Mouse (Mus musculus) midbrain, embryonic 13.5 days (tissue): ENCODE measurements at regions not wholly inside any gene's neighbourhood (a gene's known extent, or its start where the extent isn't known, plus 50 kb on each side); places are given as distances from the start of the nearest gene placed in this dataset.

Source experiments
- ATAC-seq: fragments of 200-750 bp; cut with Nextera tagmentation; 2 replicates; pipeline ENCODE4 v1.8.0; 2017; ENCODE audit warnings: mild to moderate bottlenecking, moderate TSS enrichment, moderate library complexity
- H3K27ac ChIP-seq: fragments of 300-500 bp; sonication (generic); 2 replicates; pipeline ENCODE4 v1.5.1; 2015; ENCODE audit warnings: inconsistent platforms, mild to moderate bottlenecking, moderate library complexity
- H3K27me3 ChIP-seq: fragments of 300-500 bp; sonication (generic); 2 replicates; pipeline ENCODE4 v1.6.1; 2015; ENCODE audit warnings: mild to moderate bottlenecking, inconsistent platforms
- H3K36me3 ChIP-seq: fragments of 300-500 bp; sonication (generic); 2 replicates; pipeline ENCODE4 v1.6.1; 2015; ENCODE audit warnings: mild to moderate bottlenecking, inconsistent platforms
- H3K4me1 ChIP-seq: fragments of 300-500 bp; sonication (generic); replicated peaks from 2 replicates; pipeline ENCODE4 v1.6.1; 2015; ENCODE audit warnings: inconsistent platforms
- H3K4me2 ChIP-seq: fragments of 300-500 bp; sonication (generic); replicated peaks from 2 replicates; pipeline ENCODE4 v1.6.1; 2015; ENCODE audit warnings: moderate library complexity, mild to moderate bottlenecking, inconsistent platforms
- H3K4me3 ChIP-seq: fragments of 300-500 bp; sonication (generic); replicated peaks from 2 replicates; pipeline ENCODE4 v1.5.1; 2015; ENCODE audit warnings: mild to moderate bottlenecking, inconsistent platforms
- H3K9ac ChIP-seq: fragments of 300-500 bp; sonication (generic); replicated peaks from 2 replicates; pipeline ENCODE4 v1.6.1; 2015; ENCODE audit warnings: mild to moderate bottlenecking, inconsistent platforms
- H3K9me3 ChIP-seq: fragments of 300-500 bp; sonication (generic); 2 replicates; pipeline ENCODE4 v1.6.1; 2016; ENCODE audit warnings: mild to moderate bottlenecking, inconsistent platforms
- WGBS: fragments of 180-500 bp; shearing (Covaris S2); methylation state at CpG from one replicate; pipeline ENCODE4 v1.1.7; 2015; 5-methylcytosine and 5-hydroxymethylcytosine counted together

DNA sequence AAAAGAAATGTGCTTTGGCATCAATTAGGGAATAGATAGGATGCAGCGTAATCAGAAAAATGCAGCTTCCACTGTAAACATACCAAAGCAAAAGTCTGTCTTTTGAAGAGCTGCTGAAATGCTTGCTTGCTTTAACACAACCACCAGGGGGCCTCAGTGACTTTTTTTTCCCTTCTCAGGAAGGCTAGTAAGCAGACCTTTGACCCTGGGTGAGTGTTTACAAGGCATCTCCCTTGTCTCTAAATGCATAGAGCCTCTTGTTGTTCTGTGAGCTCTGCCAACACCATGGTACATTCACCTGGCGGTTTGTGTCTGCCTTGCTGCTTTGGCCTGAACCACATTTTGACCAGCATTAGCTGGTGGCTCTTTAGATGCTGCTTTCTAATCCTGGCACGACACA is 191.9 kb upstream of the C9orf72 start:
- Histone ChIP-seq H3K27ac (no peak overlapping the region), H3K9ac (no peak overlapping the region), H3K27me3 (no peaks in the 10 kb centered on the region), H3K4me2 (no peak overlapping the region), H3K9me3 (no peaks in the 10 kb centered on the region), H3K4me3 (no peak overlapping the region), H3K36me3 (no peaks in the 10 kb centered on the region), H3K4me1 (no peaks in the 10 kb centered on the region)
- no peak; the same call in 1 of the 2 replicates for ATAC-seq
- 58% methylated on average over 3 of the region's 3 CpGs for WGBS

DNA sequence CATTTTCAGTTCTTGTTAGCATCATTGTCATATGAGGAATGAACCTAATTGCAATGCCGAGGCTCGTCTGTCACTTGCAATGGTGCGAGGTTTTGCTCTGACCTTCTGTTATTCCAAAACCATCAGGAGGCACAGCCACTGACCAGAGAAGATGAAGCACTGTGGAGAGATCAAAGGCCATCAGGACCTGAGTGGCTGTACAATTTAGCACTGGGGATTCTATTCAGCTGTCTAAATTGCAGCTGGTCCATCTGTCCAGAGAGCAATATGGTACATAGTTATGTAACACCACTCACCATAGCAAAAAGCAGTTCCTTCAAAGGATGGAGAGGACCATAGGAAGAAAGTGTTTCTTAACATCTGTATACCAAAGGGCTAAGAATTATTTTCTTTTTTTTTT is 187.5 kb upstream of the C9orf72 start:
- Histone ChIP-seq H3K4me1 (no peaks in the 10 kb centered on the region), H3K36me3 (no peaks in the 10 kb centered on the region), H3K27ac (no peak overlapping the region), H3K4me3 (no peak overlapping the region), H3K9ac (no peak overlapping the region), H3K4me2 (no peak overlapping the region), H3K27me3 (no peaks in the 10 kb centered on the region), H3K9me3 (no peaks in the 10 kb centered on the region)
- 29% methylated on average over 3 of the region's 3 CpGs for WGBS
- no peak for ATAC-seq

DNA sequence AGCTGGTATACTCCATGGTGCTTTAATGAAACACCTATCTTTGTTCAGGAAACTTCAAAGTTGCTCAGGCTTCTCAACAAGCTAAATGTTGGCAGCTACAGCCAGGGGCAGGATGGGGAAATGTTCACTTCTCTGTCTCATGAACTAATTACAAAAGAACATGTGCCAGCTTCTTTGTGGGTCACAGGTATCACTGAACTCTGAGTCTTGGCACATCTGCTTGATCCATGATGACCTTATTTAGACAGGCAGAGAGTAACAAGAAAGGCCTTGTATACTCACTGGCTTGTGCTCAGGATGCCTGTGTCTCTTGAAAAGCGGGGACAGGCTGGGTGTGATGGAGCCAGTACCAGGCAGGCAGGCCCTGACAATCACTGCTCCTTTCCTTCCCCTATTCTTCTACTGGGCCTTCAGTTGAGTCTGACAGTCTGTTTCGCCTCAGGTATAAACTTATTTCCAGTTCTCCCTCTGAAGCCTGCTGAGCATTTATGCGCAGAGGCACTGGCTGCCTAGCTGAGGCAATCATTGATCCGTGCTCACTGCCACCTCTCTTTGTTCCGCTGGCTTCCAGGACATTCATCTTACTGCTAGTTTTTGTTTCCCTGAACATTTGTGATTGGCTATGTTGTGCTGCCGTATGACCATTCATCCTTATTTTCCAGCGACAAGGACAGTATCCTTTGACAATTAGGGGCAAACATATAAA is 179.5 kb upstream of the C9orf72 start:
- 51% methylated on average over 7 of the region's 7 CpGs for WGBS
- 0 out of 2 replicates have a peak, but pooled peaks have one; percentile 44 for ATAC-seq
- peak overlapping the region; percentile 56; the same call in 1 of the 2 replicates for H3K27ac ChIP-seq

DNA sequence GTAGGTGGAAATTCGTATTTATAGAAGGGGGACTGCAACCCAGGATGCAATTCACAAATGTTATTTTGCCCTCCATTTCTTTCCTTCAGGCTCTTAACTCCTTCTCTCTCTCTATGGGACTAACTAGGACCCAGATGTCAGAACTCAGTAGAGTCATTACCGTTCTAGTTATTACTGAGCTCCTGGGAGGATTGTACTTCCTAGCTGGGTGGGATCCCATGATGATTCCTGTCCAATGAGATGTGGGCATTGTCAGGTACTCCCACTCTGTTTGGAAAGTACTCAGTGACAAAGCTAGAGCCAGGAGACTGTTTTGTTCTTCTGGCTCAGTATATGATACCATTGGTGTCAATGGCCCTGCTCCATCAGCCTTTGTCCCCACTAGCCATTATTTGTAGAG is 178.1 kb upstream of the C9orf72 start:
- no peak overlapping the region for H3K27ac ChIP-seq
- H3K4me3 ChIP-seq: no peak overlapping the region
- no peak overlapping the region for H3K4me2 ChIP-seq
- no peak for ATAC-seq
- H3K9me3 ChIP-seq: no peaks in the 10 kb centered on the region
- H3K27me3 ChIP-seq: no peaks in the 10 kb centered on the region
- H3K4me1 ChIP-seq: peaks cover 15% of the 10 kb centered on the region
- H3K36me3 ChIP-seq: no peaks in the 10 kb centered on the region
- H3K9ac ChIP-seq: no peak overlapping the region
- 82% methylated on average over 2 of the region's 2 CpGs for WGBS

More for the DNA sequence above, 179.5 kb upstream of the C9orf72 start:
- peaks cover 15% of the 10 kb centered on the region for H3K4me1 ChIP-seq
- H3K4me3 ChIP-seq: no peak overlapping the region
- H3K9me3 ChIP-seq: no peaks in the 10 kb centered on the region
- no peaks in the 10 kb centered on the region for H3K36me3 ChIP-seq
- H3K4me2 ChIP-seq: no peak overlapping the region
- no peak overlapping the region for H3K9ac ChIP-seq
- no peaks in the 10 kb centered on the region for H3K27me3 ChIP-seq

DNA sequence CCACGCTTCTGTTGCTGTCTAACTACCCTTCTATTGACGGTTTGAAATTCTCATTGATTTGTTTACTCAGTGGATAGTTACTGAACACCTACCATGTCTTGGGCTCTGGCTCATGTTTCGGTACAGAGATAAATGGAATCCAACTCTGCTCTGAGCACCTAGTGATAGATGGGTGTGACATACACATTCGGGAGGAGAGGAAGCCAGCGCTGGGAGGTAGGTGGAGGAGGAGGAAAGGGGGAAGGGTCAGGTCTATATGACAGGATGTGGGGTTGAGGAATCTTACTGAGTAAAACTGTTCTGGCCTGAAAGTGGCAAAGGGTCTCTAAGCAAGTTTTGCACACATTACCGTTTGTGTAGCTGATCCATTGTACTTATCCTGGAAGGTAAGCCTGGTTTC is 177.6 kb upstream of the C9orf72 start:
- no peak for ATAC-seq
- H3K27me3 ChIP-seq: no peaks in the 10 kb centered on the region
- no peak overlapping the region for H3K4me2 ChIP-seq
- no peaks in the 10 kb centered on the region for H3K36me3 ChIP-seq
- 90% methylated on average over 6 of the region's 6 CpGs for WGBS
- no peak overlapping the region for H3K4me3 ChIP-seq
- H3K9ac ChIP-seq: no peak overlapping the region
- peaks cover 15% of the 10 kb centered on the region for H3K4me1 ChIP-seq
- H3K27ac ChIP-seq: no peak overlapping the region
- H3K9me3 ChIP-seq: no peaks in the 10 kb centered on the region

DNA sequence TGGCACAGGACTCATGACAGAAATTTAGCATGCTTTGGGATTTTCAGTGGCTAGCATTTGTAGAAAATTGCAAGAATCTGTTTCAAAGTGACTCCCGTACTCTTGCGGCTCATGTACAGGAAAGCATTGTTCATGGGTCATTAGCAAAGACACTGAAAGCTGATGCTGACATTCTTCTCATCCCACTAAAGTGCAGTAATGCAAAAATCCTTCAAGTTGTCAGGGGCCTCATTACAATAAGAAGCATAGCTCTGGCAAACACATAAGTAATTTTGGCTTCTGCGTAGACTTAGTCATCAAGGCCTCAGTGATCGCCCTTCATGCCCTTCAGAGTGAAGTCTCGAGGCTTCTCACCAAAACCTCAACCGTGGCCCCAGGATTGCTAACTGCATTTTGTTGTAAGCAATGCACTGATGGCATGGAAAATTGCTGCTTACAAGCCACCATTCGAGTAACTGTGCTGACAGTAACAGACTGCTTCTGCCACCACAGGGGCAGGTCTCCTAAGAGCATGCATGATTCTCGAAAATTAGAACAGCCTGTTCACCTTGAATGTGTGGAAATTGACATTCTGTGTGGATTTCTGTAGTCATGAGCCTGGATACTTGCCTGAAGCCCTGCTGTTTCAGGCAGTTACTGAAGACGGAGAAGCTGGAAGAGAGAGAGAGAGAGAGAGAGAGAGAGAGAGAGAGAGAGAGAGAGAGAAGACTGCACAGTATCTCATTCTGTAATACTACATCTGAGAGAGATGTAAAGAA is 176.6 kb upstream of the C9orf72 start:
- WGBS: 76% methylated on average over 9 of the region's 9 CpGs
- H3K36me3 ChIP-seq: no peaks in the 10 kb centered on the region
- no peaks in the 10 kb centered on the region for H3K9me3 ChIP-seq
- H3K27me3 ChIP-seq: no peaks in the 10 kb centered on the region
- peaks cover 15% of the 10 kb centered on the region for H3K4me1 ChIP-seq
- H3K4me2 ChIP-seq: no peak overlapping the region
- ATAC-seq: no peak
- H3K27ac ChIP-seq: 0 out of 2 replicates have a peak overlapping the region, but pooled peaks have one; percentile 4
- no peak overlapping the region for H3K9ac ChIP-seq
- H3K4me3 ChIP-seq: no peak overlapping the region

DNA sequence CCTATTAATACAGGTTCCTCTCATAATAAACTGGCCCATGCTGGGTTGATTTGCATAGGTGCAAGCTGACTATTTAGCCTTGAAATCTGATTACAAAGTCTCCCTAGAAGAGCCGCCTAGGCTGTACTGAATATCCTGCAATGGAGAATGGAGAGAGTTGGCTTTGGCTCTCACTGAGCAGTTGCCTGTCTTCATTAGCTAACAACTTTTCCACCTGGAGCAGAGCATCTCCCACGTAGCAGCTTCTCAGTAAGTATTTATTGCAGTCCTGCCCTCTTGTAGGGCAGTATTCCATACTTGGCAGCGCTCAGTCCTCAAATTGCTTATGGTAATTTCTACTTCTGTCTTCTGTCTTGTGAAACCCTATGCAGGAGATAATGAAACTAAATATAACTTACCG is 175.8 kb upstream of the C9orf72 start:
- no peak overlapping the region for H3K4me3 ChIP-seq
- H3K4me1 ChIP-seq: peaks cover 15% of the 10 kb centered on the region
- H3K9me3 ChIP-seq: no peaks in the 10 kb centered on the region
- no peaks in the 10 kb centered on the region for H3K36me3 ChIP-seq
- no peaks in the 10 kb centered on the region for H3K27me3 ChIP-seq
- no peak for ATAC-seq
- H3K4me2 ChIP-seq: no peak overlapping the region
- no peak overlapping the region for H3K9ac ChIP-seq
- no peak overlapping the region for H3K27ac ChIP-seq
- 76% methylated on average over 4 of the region's 4 CpGs for WGBS

DNA sequence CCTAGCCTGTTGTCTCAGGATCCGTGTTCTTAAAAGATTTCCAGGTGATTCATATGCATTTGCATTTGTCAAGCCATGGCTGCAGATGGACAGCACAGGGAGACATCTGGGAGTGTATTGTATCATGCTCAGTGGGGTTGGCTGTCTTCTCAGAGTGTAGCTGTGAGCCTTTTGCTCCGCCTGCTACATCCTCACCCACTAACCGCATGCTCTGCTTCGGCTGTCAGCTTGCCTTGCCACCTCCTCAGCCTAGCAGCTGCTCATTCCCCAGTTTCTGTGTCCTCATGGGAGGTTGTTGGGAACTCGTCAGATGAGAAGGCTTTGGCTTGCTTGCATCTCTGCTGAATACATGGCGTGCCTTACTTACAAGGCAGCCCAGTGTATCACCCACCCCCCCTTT is 174.5 kb upstream of the C9orf72 start:
- H3K9me3 ChIP-seq: no peaks in the 10 kb centered on the region
- no peak overlapping the region for H3K27ac ChIP-seq
- peaks cover 10% of the 10 kb centered on the region for H3K4me1 ChIP-seq
- H3K9ac ChIP-seq: no peak overlapping the region
- H3K4me3 ChIP-seq: no peak overlapping the region
- H3K27me3 ChIP-seq: no peaks in the 10 kb centered on the region
- ATAC-seq: no peak
- no peak overlapping the region for H3K4me2 ChIP-seq
- no peaks in the 10 kb centered on the region for H3K36me3 ChIP-seq
- WGBS: 77% methylated on average over 6 of the region's 6 CpGs

DNA sequence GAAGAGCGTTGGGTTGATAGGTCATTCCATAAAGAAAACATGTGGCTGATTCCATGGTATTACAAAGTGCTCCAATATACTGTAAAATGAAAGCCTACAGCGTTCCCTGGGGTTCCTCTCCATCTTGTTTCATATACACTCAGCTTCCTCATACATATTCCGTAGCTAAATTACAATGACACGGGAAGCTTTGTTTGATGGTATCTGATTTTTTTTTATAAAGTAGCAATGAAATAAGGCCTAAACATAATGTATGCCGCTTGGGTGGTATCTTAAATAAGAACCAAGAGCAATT is 169.6 kb upstream of the C9orf72 start:
- H3K27ac ChIP-seq: 0 out of 2 replicates have a peak overlapping the region, but pooled peaks have one; percentile 42
- 65% methylated on average over 5 of the region's 5 CpGs for WGBS
- ATAC-seq: peak; percentile 62; the same call in 1 of the 2 replicates

DNA sequence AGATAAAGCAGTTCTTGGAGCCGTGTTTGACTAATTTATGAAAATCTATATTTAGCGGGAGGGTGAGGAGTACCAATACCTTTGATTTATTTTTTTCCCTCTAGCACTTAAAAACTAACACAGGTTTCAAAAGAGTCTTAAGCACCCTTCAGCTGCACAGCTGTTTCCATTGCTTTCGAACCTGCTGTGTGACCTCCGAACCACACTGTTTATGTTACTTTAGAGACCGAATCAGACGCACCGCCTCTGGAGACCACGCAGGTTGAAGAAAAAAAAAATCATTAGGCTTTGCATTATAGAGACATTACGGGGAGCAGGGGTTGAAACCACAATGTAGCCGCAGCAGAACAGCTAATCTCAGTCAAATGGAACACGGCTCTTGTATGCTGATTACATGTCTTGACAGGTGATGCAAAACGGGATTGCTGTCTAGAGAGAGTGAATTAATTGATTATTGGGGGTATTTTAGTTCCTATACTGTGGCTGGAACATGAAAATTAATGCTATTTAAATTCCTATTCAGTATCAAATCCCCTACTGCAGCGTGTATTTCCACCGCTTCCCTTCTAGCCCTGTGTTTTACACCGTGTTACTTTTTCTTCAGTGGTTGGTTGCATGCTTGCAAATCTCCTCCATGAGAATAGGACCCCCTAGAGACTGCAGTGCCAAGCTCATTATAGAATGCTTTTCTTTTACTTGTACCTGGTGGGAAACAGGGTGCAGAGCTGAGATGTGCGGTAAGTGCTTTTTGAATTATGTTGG is 169.0 kb upstream of the C9orf72 start:
- no peaks in the 10 kb centered on the region for H3K36me3 ChIP-seq
- H3K4me1 ChIP-seq: peaks cover 8% of the 10 kb centered on the region
- H3K27me3 ChIP-seq: no peaks in the 10 kb centered on the region
- H3K9me3 ChIP-seq: no peaks in the 10 kb centered on the region
- peak; percentile 78 for ATAC-seq
- no peak overlapping the region for H3K9ac ChIP-seq
- WGBS: 30% methylated on average over 16 of the region's 16 CpGs
- H3K4me3 ChIP-seq: no peak overlapping the region
- 0 out of 2 replicates have a peak overlapping the region, but pooled peaks have one; percentile 42 for H3K27ac ChIP-seq
- H3K4me2 ChIP-seq: peak overlapping the region; percentile 25

More for the DNA sequence above, 169.6 kb upstream of the C9orf72 start:
- Histone ChIP-seq H3K27me3 (no peaks in the 10 kb centered on the region), H3K9ac (no peak overlapping the region), H3K4me2 (peak overlapping the region; percentile 25; the same call in 1 of the 2 replicates), H3K36me3 (no peaks in the 10 kb centered on the region), H3K4me3 (no peak overlapping the region), H3K9me3 (no peaks in the 10 kb centered on the region), H3K4me1 (peaks cover 8% of the 10 kb centered on the region)

DNA sequence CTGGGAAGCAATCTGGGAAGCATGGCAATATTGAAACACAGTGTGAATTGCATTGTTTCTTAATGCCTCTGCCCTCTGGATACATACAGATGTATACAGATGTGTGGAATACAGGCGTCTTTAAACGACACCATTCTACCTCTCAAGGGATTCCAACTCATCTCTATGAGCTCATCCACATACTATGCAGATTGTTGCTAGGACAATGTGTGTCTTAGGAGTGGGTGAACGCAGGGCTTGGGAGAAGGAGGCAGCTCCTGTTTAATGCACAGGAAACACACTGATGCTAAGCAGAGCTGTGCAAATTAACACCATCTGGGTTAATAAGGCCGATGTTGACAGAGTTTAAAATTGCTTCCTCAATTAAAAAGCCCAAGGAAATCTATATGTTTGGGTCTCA is 149.8 kb upstream of the C9orf72 start:
- 63% methylated on average over 4 of the region's 4 CpGs for WGBS
- peaks cover 17% of the 10 kb centered on the region for H3K4me1 ChIP-seq
- H3K9ac ChIP-seq: no peak overlapping the region
- H3K4me2 ChIP-seq: no peak overlapping the region
- no peak overlapping the region for H3K27ac ChIP-seq
- no peaks in the 10 kb centered on the region for H3K9me3 ChIP-seq
- H3K36me3 ChIP-seq: no peaks in the 10 kb centered on the region
- ATAC-seq: peak; percentile 73
- H3K27me3 ChIP-seq: no peaks in the 10 kb centered on the region
- no peak overlapping the region for H3K4me3 ChIP-seq
